Mouse (Mus musculus): ENCODE results near the gene Shisa5. TPM values are rescaled to one million over a fixed set of nuclear protein-coding genes. Genes with fewer than 3 reads are reported as not detected.

Shisa5 gene
- polyA plus RNA-seq, 1 experiment from 2014 or later: 95.6 TPM

- Histone ChIP-seq H3K4me3 (replicated peaks) (no peak overlapping the region), H3K27ac (no peak overlapping the region), H3K4me2 (no peak overlapping the region), H3K9ac (no peak overlapping the region), H3K36me3 (peaks cover 18% of the 10 kb centered on the region), H3K27me3 (no peaks in the 10 kb centered on the region), H3K4me1 (peaks cover 12% of the 10 kb centered on the region), H3K9me3 (replicated peaks) (no peaks in the 10 kb centered on the region)
- 81% methylated on average over 9 of the region's 9 CpGs for WGBS
- no peak for ATAC-seq (replicated peaks; ENCODE audit: low FRiP score)
These were observed 11.8 kb downstream of the Shisa5 start for GRCm38 (mm10) chr9:109049996-109050673.

- no peak overlapping the region for H3K9ac ChIP-seq
- no peak for ATAC-seq (replicated peaks; ENCODE audit: low FRiP score)
- no peak overlapping the region for H3K4me3 ChIP-seq (replicated peaks)
- no peaks in the 10 kb centered on the region for H3K27me3 ChIP-seq
- 59% methylated on average over 3 of the region's 3 CpGs for WGBS
- no peak overlapping the region for H3K27ac ChIP-seq
- peaks cover 21% of the 10 kb centered on the region for H3K36me3 ChIP-seq
- peaks cover 17% of the 10 kb centered on the region for H3K4me1 ChIP-seq
- H3K9me3 ChIP-seq (replicated peaks): no peaks in the 10 kb centered on the region
- no peak overlapping the region for H3K4me2 ChIP-seq
These were observed 12.3 kb downstream of the Shisa5 start for GRCm38 (mm10) chr9:109050674-109050997.

DNA sequence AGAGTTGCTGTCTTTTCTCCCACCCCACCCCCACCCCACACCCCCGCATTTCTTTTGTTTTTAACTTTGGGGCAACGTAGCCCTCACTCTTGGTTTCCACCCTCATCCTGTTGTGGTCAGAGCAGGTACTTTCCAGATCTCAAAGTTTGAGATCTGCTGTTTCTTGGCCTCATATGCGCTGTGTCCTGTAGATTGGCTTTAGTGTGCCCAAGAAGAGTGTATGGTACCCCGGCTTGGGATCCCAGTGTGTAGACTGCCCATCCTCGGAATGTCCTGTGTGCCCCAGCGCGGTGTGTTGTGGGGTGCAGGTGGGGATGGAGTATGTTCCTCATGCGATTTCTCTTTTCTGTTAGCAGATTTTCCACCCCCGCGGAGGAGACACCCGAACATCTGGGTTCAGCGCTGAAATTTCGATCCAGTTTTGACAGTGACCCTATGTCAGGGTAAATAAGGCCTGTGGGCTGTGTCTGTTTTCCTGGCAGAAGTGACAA is 12.7 kb downstream of the Shisa5 start:
- Histone ChIP-seq H3K27ac (no peak overlapping the region), H3K27me3 (no peaks in the 10 kb centered on the region), H3K4me3 (replicated peaks) (no peak overlapping the region), H3K4me1 (peaks cover 17% of the 10 kb centered on the region), H3K9me3 (replicated peaks) (no peaks in the 10 kb centered on the region), H3K9ac (no peak overlapping the region), H3K36me3 (peaks cover 25% of the 10 kb centered on the region), H3K4me2 (no peak overlapping the region)
- ATAC-seq (replicated peaks; ENCODE audit: low FRiP score): no peak
- WGBS: 89% methylated on average over 13 of the region's 13 CpGs

DNA sequence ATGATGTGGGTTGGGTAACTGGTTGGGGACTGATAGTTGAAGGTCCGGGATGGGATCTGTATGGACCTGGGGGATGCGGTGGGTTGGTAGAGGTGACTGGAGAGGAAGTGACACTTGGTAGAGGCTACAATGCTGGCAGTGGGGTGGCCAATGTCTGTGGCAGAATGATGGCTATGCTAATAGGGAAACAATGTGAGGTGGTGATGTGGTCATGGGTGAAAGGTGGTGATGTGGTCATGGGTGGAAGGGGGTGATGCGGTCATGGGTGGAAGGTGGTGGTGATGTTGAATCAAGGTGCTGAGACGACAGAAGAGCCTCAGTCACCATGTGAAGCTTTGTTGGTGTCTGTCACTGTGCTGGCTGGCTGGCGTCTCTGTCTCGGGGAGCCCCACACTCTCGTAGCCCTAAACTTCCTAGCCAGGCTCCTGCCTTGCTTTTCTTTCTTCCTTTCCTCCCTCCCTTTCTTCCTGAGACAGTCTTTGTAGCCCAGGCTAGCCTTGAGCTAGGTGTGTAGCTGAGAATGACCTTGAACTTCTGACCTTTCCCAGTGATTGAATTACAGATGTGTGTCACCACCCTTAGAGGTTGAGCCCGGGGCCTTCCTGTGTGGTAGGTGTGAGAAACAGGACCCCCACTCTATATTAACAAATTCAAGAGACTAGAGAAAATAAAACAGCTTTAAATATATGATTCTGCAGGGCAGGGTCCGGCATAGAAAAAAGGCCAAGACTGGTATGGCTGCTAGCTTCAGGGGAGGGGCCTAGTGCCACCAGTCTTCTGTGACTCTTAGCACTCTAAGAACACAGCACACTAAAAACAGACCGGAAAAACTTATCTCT is 13.5 kb downstream of the Shisa5 start:
- no peaks in the 10 kb centered on the region for H3K9me3 ChIP-seq (replicated peaks)
- H3K27ac ChIP-seq: no peak overlapping the region
- H3K4me1 ChIP-seq: peaks cover 17% of the 10 kb centered on the region
- no peak overlapping the region for H3K4me3 ChIP-seq (replicated peaks)
- H3K9ac ChIP-seq: no peak overlapping the region
- 91% methylated on average over 10 of the region's 10 CpGs for WGBS
- H3K36me3 ChIP-seq: peaks cover 33% of the 10 kb centered on the region
- H3K4me2 ChIP-seq: no peak overlapping the region
- ATAC-seq (replicated peaks; ENCODE audit: low FRiP score): no peak
- H3K27me3 ChIP-seq: no peaks in the 10 kb centered on the region

GRCm38 (mm10) chr9:109052490-109053260 is 14.3 kb downstream of the Shisa5 start:
- no peak overlapping the region for H3K9ac ChIP-seq
- no peak for ATAC-seq (replicated peaks; ENCODE audit: low FRiP score)
- H3K9me3 ChIP-seq (replicated peaks): no peaks in the 10 kb centered on the region
- WGBS: 86% methylated on average over 9 of the region's 9 CpGs
- no peak overlapping the region for H3K4me2 ChIP-seq
- peaks cover 41% of the 10 kb centered on the region for H3K36me3 ChIP-seq
- no peaks in the 10 kb centered on the region for H3K27me3 ChIP-seq
- H3K4me3 ChIP-seq (replicated peaks): no peak overlapping the region
- H3K4me1 ChIP-seq: peaks cover 17% of the 10 kb centered on the region
- H3K27ac ChIP-seq: no peak overlapping the region

GRCm38 (mm10) chr9:109053366-109053765 is 15.0 kb downstream of the Shisa5 start:
- no peaks in the 10 kb centered on the region for H3K27me3 ChIP-seq
- no peak for ATAC-seq (replicated peaks; ENCODE audit: low FRiP score)
- H3K4me1 ChIP-seq: peaks cover 19% of the 10 kb centered on the region
- no peak overlapping the region for H3K4me2 ChIP-seq
- H3K36me3 ChIP-seq: peaks cover 47% of the 10 kb centered on the region
- H3K4me3 ChIP-seq (replicated peaks): no peak overlapping the region
- WGBS: 86% methylated on average over 3 of the region's 3 CpGs
- H3K9me3 ChIP-seq (replicated peaks): no peaks in the 10 kb centered on the region
- H3K27ac ChIP-seq: no peak overlapping the region
- H3K9ac ChIP-seq: no peak overlapping the region

DNA sequence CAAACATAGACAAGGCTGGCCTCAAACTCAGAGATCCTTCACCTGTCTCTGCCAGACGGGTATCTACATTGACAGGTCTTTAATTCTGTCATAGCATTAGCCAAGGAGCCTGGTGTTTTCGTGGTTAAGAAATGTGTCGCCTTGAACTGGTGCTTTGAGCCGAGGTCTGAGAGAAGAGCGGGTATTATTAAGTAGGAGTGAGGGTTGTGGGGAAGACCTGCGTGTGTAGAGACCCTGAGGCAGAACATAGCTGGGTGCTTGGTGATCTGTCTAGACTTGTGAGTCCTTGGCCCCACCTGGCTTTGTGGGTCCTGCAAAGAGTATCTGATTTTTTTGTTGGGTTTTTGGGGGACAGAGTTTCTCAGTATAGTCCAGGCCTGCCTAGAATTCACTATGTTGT is 15.5 kb downstream of the Shisa5 start:
- 77% methylated on average over 6 of the region's 6 CpGs for WGBS
- H3K9me3 ChIP-seq (replicated peaks): no peaks in the 10 kb centered on the region
- no peak overlapping the region for H3K4me3 ChIP-seq (replicated peaks)
- peaks cover 24% of the 10 kb centered on the region for H3K4me1 ChIP-seq
- no peak overlapping the region for H3K9ac ChIP-seq
- no peaks in the 10 kb centered on the region for H3K27me3 ChIP-seq
- H3K27ac ChIP-seq: peak overlapping the region; percentile 82; the same call in 1 of the 2 replicates
- ATAC-seq (replicated peaks; ENCODE audit: low FRiP score): no peak
- no peak overlapping the region for H3K4me2 ChIP-seq
- H3K36me3 ChIP-seq: peaks cover 46% of the 10 kb centered on the region

DNA sequence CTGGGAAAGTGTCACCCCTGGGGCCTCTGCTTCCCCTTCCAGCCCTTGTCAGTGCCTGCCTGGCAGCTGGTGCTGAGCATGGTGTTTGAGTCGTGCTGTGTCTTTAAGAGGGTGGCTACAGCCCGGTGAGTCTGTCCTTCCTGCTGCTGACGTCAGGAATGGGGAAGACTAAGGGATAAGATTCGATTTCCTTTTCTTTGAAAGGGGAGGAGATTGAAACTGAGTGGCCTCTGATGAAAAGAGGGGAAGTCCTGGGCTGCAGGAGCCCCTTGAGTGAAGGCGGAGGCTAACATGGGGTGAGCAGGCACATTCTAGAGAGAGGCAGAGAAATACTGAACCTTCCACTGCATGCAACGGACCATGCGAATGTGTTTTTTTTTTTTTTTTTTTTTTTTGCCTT is 16.3 kb downstream of the Shisa5 start:
- H3K4me1 ChIP-seq: peaks cover 31% of the 10 kb centered on the region
- peak; percentile 80 for ATAC-seq (replicated peaks; ENCODE audit: low FRiP score)
- H3K9me3 ChIP-seq (replicated peaks): no peaks in the 10 kb centered on the region
- H3K9ac ChIP-seq: 0 out of 2 replicates have a peak overlapping the region, but pooled peaks have one; percentile 0
- peak overlapping the region; percentile 82 for H3K27ac ChIP-seq
- 0% methylated on average over 7 of the region's 7 CpGs for WGBS
- peaks cover 46% of the 10 kb centered on the region for H3K36me3 ChIP-seq
- peak overlapping the region; percentile 38 for H3K4me3 ChIP-seq (replicated peaks)
- H3K27me3 ChIP-seq: no peaks in the 10 kb centered on the region
- H3K4me2 ChIP-seq: peak overlapping the region; percentile 56

- WGBS: 89% methylated on average over 12 of the region's 12 CpGs
- ATAC-seq (replicated peaks; ENCODE audit: low FRiP score): no peak
- Histone ChIP-seq H3K36me3 (peaks cover 51% of the 10 kb centered on the region), H3K27me3 (no peaks in the 10 kb centered on the region), H3K4me1 (peaks cover 34% of the 10 kb centered on the region), H3K4me3 (replicated peaks) (peak overlapping the region; percentile 38), H3K9ac (0 out of 2 replicates have a peak overlapping the region, but pooled peaks have one; percentile 0), H3K4me2 (peak overlapping the region; percentile 56), H3K27ac (peak overlapping the region; percentile 82), H3K9me3 (replicated peaks) (no peaks in the 10 kb centered on the region)
These were observed 17.1 kb downstream of the Shisa5 start for GRCm38 (mm10) chr9:109055271-109056030.

- H3K27me3 ChIP-seq: no peaks in the 10 kb centered on the region
- H3K9ac ChIP-seq: no peak overlapping the region
- WGBS: 90% methylated on average over 17 of the region's 17 CpGs
- peaks cover 34% of the 10 kb centered on the region for H3K4me1 ChIP-seq
- no peak for ATAC-seq (replicated peaks; ENCODE audit: low FRiP score)
- no peak overlapping the region for H3K4me3 ChIP-seq (replicated peaks)
- H3K4me2 ChIP-seq: no peak overlapping the region
- peaks cover 58% of the 10 kb centered on the region for H3K36me3 ChIP-seq
- no peaks in the 10 kb centered on the region for H3K9me3 ChIP-seq (replicated peaks)
- no peak overlapping the region for H3K27ac ChIP-seq
These were observed 17.8 kb downstream of the Shisa5 start for GRCm38 (mm10) chr9:109056081-109056690.

DNA sequence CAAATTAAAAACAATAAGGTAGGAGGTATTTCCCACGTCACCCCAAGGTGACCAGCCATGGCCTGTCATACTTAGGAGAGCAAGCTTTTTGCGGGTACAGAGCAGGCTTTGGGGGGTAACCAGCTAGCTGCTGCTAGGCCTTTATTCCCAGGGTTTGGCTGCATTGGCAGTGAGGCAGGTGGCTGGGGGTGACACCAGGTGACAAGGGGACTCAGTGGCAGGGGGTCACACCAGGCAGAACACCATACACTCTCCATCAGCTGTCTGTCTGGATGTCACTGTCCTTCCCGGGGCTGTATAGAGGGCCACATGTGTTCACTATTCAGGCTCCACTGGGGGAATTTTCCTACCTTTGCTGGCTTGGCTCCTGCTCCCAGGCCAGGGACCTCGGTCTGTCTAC is 18.6 kb downstream of the Shisa5 start:
- no peak overlapping the region for H3K4me3 ChIP-seq (replicated peaks)
- no peaks in the 10 kb centered on the region for H3K27me3 ChIP-seq
- no peaks in the 10 kb centered on the region for H3K9me3 ChIP-seq (replicated peaks)
- H3K36me3 ChIP-seq: peaks cover 55% of the 10 kb centered on the region
- 88% methylated on average over 4 of the region's 4 CpGs for WGBS
- no peak overlapping the region for H3K4me2 ChIP-seq
- no peak for ATAC-seq (replicated peaks; ENCODE audit: low FRiP score)
- peaks cover 34% of the 10 kb centered on the region for H3K4me1 ChIP-seq
- H3K9ac ChIP-seq: no peak overlapping the region
- no peak overlapping the region for H3K27ac ChIP-seq

Data from kidney, embryonic 15.5 days (tissue).